Mouse (Mus musculus): ENCODE results near the gene Ntm. TPM values are rescaled to one million over a fixed set of nuclear protein-coding genes. Genes with fewer than 3 reads are reported as not detected.

Gene Ntm
- polyA plus RNA-seq, 1 experiment from 2014 or later: 61.4 TPM

GRCm38 (mm10) chr9:29409216-29409907 lies 553.6 kb downstream of the Ntm start:
- no peak overlapping the region for H3K4me3 ChIP-seq
- H3K9ac ChIP-seq: no peak overlapping the region
- H3K4me1 ChIP-seq: peaks cover 21% of the 10 kb centered on the region
- no peak for ATAC-seq
- no peak overlapping the region for H3K27ac ChIP-seq
- H3K9me3 ChIP-seq (replicated peaks): no peaks in the 10 kb centered on the region
- no peaks in the 10 kb centered on the region for H3K36me3 ChIP-seq (ENCODE audit: poor library complexity, severe bottlenecking)
- peaks cover 31% of the 10 kb centered on the region for H3K27me3 ChIP-seq
- 55% methylated on average over 8 of the region's 8 CpGs for WGBS
- peak overlapping the region; percentile 98; the same call in 1 of the 2 replicates for H3K4me2 ChIP-seq

DNA sequence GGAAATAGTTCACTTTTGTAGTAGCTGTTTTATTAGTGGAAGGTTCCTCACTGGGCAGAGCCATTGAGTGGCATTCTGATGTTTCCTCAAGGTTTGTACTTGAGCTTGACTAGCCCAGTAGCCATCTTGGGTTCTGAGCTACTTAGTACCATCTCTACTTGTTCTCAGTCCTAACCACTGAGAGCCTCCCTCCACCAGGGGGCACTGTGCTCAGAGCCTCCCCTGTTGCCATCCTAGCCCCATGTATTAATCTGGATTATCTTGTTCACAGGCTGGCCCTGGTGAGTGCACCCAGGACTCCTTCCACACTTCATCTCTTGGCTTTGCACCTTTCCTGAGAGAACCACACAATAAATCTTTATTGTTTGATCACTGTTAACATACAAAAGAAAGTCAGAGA lies 555.0 kb downstream of the Ntm start:
- Histone ChIP-seq H3K9me3 (replicated peaks) (no peaks in the 10 kb centered on the region), H3K9ac (no peak overlapping the region), H3K4me3 (no peak overlapping the region), H3K4me1 (peaks cover 18% of the 10 kb centered on the region), H3K27me3 (peaks cover 21% of the 10 kb centered on the region), H3K27ac (no peak overlapping the region), H3K36me3 (ENCODE audit: poor library complexity, severe bottlenecking) (no peaks in the 10 kb centered on the region), H3K4me2 (no peak overlapping the region)
- no peak for ATAC-seq

- WGBS: 87% methylated on average over 2 of the region's 2 CpGs
These were observed 556.0 kb downstream of the Ntm start for GRCm38 (mm10) chr9:29406973-29407372.

GRCm38 (mm10) chr9:29406046-29406445 lies 556.9 kb downstream of the Ntm start:
- Histone ChIP-seq H3K4me2 (no peak overlapping the region), H3K9ac (no peak overlapping the region), H3K4me1 (peaks cover 5% of the 10 kb centered on the region), H3K9me3 (replicated peaks) (no peaks in the 10 kb centered on the region), H3K27me3 (peaks cover 16% of the 10 kb centered on the region), H3K27ac (no peak overlapping the region), H3K36me3 (ENCODE audit: poor library complexity, severe bottlenecking) (no peaks in the 10 kb centered on the region), H3K4me3 (no peak overlapping the region)
- 92% methylated on average over 1 of the region's 1 CpGs for WGBS
- ATAC-seq: no peak

More at GRCm38 (mm10) chr9:29406973-29407372, 556.0 kb downstream of the Ntm start:
- Histone ChIP-seq H3K36me3 (ENCODE audit: poor library complexity, severe bottlenecking) (no peaks in the 10 kb centered on the region), H3K4me3 (no peak overlapping the region), H3K9ac (no peak overlapping the region), H3K4me1 (peaks cover 12% of the 10 kb centered on the region), H3K27me3 (peaks cover 19% of the 10 kb centered on the region), H3K9me3 (replicated peaks) (no peaks in the 10 kb centered on the region), H3K4me2 (no peak overlapping the region), H3K27ac (no peak overlapping the region)
- no peak for ATAC-seq

GRCm38 (mm10) chr9:29400151-29400550 lies 562.8 kb downstream of the Ntm start:
- no peak for ATAC-seq
- Histone ChIP-seq H3K27me3 (no peaks in the 10 kb centered on the region), H3K27ac (no peak overlapping the region), H3K9me3 (replicated peaks) (no peaks in the 10 kb centered on the region), H3K9ac (no peak overlapping the region), H3K36me3 (ENCODE audit: poor library complexity, severe bottlenecking) (no peaks in the 10 kb centered on the region), H3K4me1 (no peaks in the 10 kb centered on the region), H3K4me2 (no peak overlapping the region), H3K4me3 (no peak overlapping the region)
- WGBS: 89% methylated on average over 8 of the region's 8 CpGs

GRCm38 (mm10) chr9:29396101-29396500 lies 566.8 kb downstream of the Ntm start:
- no peaks in the 10 kb centered on the region for H3K36me3 ChIP-seq (ENCODE audit: poor library complexity, severe bottlenecking)
- no peak for ATAC-seq
- no peak overlapping the region for H3K9ac ChIP-seq
- H3K9me3 ChIP-seq (replicated peaks): no peaks in the 10 kb centered on the region
- peaks cover 3% of the 10 kb centered on the region; the same call in 1 of the 2 replicates for H3K27me3 ChIP-seq
- H3K4me1 ChIP-seq: peaks cover 2% of the 10 kb centered on the region
- H3K4me3 ChIP-seq: no peak overlapping the region
- WGBS: 93% methylated on average over 5 of the region's 5 CpGs
- no peak overlapping the region for H3K27ac ChIP-seq
- no peak overlapping the region for H3K4me2 ChIP-seq

DNA sequence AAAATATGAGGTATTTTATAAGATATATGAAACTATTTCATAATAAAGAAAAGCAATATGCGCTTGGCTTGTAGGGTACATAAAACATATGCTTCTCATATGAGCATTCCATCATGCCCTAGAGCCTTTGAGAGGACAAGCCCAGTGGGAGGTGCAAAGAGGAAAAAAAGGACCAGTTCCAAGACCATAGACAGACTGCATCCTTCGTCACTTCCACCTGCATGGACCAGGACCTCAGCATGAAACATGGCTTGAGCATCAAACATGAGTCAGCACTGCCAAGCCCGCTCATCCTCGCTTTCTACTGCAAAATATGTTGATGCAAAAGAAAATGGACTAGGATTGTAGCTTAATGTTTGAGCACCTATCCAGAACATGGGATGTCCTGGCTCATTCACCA lies 569.8 kb downstream of the Ntm start:
- Histone ChIP-seq H3K4me3 (no peak overlapping the region), H3K4me1 (peaks cover 7% of the 10 kb centered on the region), H3K27me3 (peaks cover 3% of the 10 kb centered on the region; the same call in 1 of the 2 replicates), H3K27ac (no peak overlapping the region), H3K36me3 (ENCODE audit: poor library complexity, severe bottlenecking) (no peaks in the 10 kb centered on the region), H3K9ac (no peak overlapping the region), H3K9me3 (replicated peaks) (no peaks in the 10 kb centered on the region), H3K4me2 (no peak overlapping the region)
- no peak for ATAC-seq
- 93% methylated on average over 4 of the region's 4 CpGs for WGBS

- ATAC-seq: peak; percentile 83
- WGBS: 59% methylated on average over 11 of the region's 11 CpGs
- Histone ChIP-seq H3K9ac (no peak overlapping the region), H3K27me3 (peaks cover 3% of the 10 kb centered on the region; the same call in 1 of the 2 replicates), H3K4me3 (no peak overlapping the region), H3K36me3 (ENCODE audit: poor library complexity, severe bottlenecking) (no peaks in the 10 kb centered on the region), H3K27ac (no peak overlapping the region), H3K4me1 (peaks cover 7% of the 10 kb centered on the region), H3K9me3 (replicated peaks) (no peaks in the 10 kb centered on the region), H3K4me2 (no peak overlapping the region)
These were observed 572.0 kb downstream of the Ntm start for GRCm38 (mm10) chr9:29390796-29391517.

GRCm38 (mm10) chr9:29389224-29389623 lies 573.7 kb downstream of the Ntm start:
- Histone ChIP-seq H3K27me3 (peaks cover 8% of the 10 kb centered on the region; the same call in 1 of the 2 replicates), H3K4me1 (peaks cover 7% of the 10 kb centered on the region), H3K36me3 (ENCODE audit: poor library complexity, severe bottlenecking) (no peaks in the 10 kb centered on the region), H3K9ac (no peak overlapping the region), H3K4me3 (no peak overlapping the region), H3K4me2 (no peak overlapping the region), H3K9me3 (replicated peaks) (no peaks in the 10 kb centered on the region), H3K27ac (no peak overlapping the region)
- 73% methylated on average over 7 of the region's 7 CpGs for WGBS
- 0 out of 2 replicates have a peak, but pooled peaks have one; percentile 48 for ATAC-seq

DNA sequence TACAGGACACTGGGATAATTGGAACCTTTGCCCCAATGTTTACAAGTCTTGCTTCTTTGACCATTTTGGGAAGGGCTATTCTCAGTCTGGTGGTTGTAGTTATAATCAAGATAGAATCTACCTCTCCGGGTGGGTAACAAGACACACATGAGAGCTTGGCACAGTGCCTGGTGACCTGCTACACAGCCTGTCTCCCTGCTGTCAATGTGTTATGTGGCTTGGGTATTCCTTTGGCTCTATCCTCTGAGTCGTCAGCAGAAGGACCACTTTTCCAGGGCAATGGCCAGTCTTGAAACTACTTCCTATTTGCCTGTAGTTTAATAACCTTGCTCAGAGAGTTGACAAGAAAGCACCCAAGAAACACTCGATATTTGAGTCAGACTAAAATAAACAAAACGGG lies 575.8 kb downstream of the Ntm start:
- Histone ChIP-seq H3K4me2 (no peak overlapping the region), H3K4me1 (peaks cover 7% of the 10 kb centered on the region), H3K36me3 (ENCODE audit: poor library complexity, severe bottlenecking) (no peaks in the 10 kb centered on the region), H3K4me3 (no peak overlapping the region), H3K27ac (no peak overlapping the region), H3K9me3 (replicated peaks) (no peaks in the 10 kb centered on the region), H3K27me3 (0 out of 2 replicates have a peak, but pooled peaks cover 6% of the 10 kb centered on the region), H3K9ac (no peak overlapping the region)
- no peak for ATAC-seq
- WGBS: 80% methylated on average over 4 of the region's 4 CpGs

DNA sequence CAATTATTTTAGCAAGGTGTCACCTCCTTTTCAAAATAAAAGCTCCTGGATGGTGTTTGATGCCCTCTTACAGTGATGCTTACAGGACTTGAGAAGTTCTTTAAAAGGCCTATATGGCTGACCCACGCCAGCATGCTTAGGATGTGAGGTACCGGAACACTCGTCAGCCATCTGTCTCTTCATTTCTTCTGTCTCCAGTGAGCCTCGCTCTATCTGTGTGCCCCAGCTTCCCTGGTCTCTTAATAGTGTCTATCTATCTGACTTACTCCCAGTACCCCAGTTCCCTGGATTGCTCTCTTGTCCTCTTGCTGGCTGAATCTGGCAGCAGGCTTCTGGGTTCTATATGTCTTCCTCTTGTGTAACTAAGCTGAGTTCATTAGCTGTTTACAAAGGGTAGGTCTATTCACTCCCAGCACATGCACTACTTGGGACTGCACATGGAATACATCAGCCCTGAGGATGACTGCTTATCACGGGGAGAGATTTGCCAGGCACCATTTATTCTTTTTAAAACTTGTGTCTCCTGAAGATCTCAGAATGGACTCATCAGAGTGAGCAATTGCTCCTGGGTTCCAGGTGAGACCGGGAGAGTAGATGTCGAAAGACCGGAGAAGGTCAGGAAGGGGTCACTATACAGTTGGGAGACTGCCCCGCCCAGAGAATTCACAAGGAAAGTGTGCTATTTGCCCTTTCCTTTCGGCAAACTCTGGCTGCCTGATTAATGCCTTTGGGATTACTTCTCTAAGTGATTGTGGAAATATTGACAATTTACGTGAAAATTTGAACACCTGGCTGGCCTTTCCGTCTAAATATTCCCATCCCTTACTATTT lies 585.6 kb downstream of the Ntm start:
- H3K27ac ChIP-seq: no peak overlapping the region
- no peak overlapping the region for H3K9ac ChIP-seq
- no peaks in the 10 kb centered on the region for H3K27me3 ChIP-seq
- H3K4me3 ChIP-seq: no peak overlapping the region
- H3K4me2 ChIP-seq: no peak overlapping the region
- no peaks in the 10 kb centered on the region for H3K36me3 ChIP-seq (ENCODE audit: poor library complexity, severe bottlenecking)
- 89% methylated on average over 12 of the region's 12 CpGs for WGBS
- no peaks in the 10 kb centered on the region for H3K9me3 ChIP-seq (replicated peaks)
- ATAC-seq: no peak
- peaks cover 15% of the 10 kb centered on the region; the same call in 1 of the 2 replicates for H3K4me1 ChIP-seq

DNA sequence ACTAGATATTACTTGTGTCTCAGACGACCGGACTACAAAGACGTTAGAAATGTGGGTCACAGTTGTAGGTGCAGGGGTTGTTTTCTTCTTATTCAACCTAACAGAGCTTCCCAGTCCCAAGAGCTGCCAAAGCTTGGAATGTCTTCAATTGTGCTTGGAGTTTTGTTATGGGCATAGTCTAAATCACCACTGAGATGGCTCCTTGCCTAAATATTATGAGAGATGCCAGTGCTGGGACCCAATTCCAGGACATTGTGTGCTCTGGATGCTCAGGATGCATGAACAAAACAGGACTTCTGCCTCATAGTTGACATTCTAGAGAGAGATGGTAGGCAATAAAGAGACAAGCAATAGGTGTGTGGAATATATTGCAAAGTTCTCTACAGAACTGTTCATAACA lies 591.6 kb downstream of the Ntm start:
- H3K9ac ChIP-seq: no peak overlapping the region
- WGBS: 90% methylated on average over 3 of the region's 3 CpGs
- peaks cover 3% of the 10 kb centered on the region; the same call in 1 of the 2 replicates for H3K27me3 ChIP-seq
- no peak for ATAC-seq
- H3K4me3 ChIP-seq: no peak overlapping the region
- H3K4me1 ChIP-seq: no peaks in the 10 kb centered on the region
- H3K9me3 ChIP-seq (replicated peaks): no peaks in the 10 kb centered on the region
- H3K4me2 ChIP-seq: no peak overlapping the region
- no peak overlapping the region for H3K27ac ChIP-seq
- no peaks in the 10 kb centered on the region for H3K36me3 ChIP-seq (ENCODE audit: poor library complexity, severe bottlenecking)
